Mouse (Mus musculus): ENCODE measurements around the gene Ncaph2. TPM values are rescaled to one million over a fixed set of nuclear protein-coding genes. Genes with fewer than 3 reads are reported as not detected.

Gene Ncaph2
- total RNA-seq, 2 experiments from 2014 or later = 52.0 to 60.4 TPM

GRCm38 (mm10) chr15:89339696-89340095, 15.8 kb upstream of the Ncaph2 start:
- intact Hi-C loops (cut with DNase I) = loop anchor here (5.0 kb wide), 1 partner anchor 188 kb away; no protein-coding TSS in a partner anchor
- no peak for DNase-seq (ENCODE audit: low spot score)

GRCm38 (mm10) chr15:89340136-89340535, 15.4 kb upstream of the Ncaph2 start:
- DNase-seq (ENCODE audit: low spot score) = no peak
- intact Hi-C loops (cut with DNase I) = loop anchor here (5.0 kb wide), 1 partner anchor 187 kb away; no protein-coding TSS in a partner anchor

GRCm38 (mm10) chr15:89341678-89342077, 13.8 kb upstream of the Ncaph2 start:
- DNase-seq (ENCODE audit: low spot score) = no peak
- intact Hi-C loops (cut with DNase I) = loop anchor here (5.0 kb wide), 1 partner anchor 186 kb away; no protein-coding TSS in a partner anchor

- intact Hi-C loops (cut with DNase I) = loop anchor here (5.0 kb wide), 1 partner anchor 184 kb away; no protein-coding TSS in a partner anchor
- DNase-seq (ENCODE audit: low spot score) = no peak
These were observed 12.2 kb upstream of the Ncaph2 start for GRCm38 (mm10) chr15:89343325-89343724.

GRCm38 (mm10) chr15:89350447-89350846, 5.1 kb upstream of the Ncaph2 start:
- no peak for DNase-seq (ENCODE audit: low spot score)
- intact Hi-C loops (cut with DNase I) = no loop called here

GRCm38 (mm10) chr15:89351302-89351701, 4.2 kb upstream of the Ncaph2 start:
- intact Hi-C loops (cut with DNase I) = no loop called here
- no peak for DNase-seq (ENCODE audit: low spot score)

GRCm38 (mm10) chr15:89352054-89352453, 3.5 kb upstream of the Ncaph2 start:
- DNase-seq (ENCODE audit: low spot score) = no peak
- intact Hi-C loops (cut with DNase I) = no loop called here

- intact Hi-C loops (cut with DNase I) = no loop called here
- no peak for DNase-seq (ENCODE audit: low spot score)
These were observed 2.7 kb upstream of the Ncaph2 start for GRCm38 (mm10) chr15:89352795-89353194.

GRCm38 (mm10) chr15:89353837-89354236, 1.7 kb upstream of the Ncaph2 start:
- no peak for DNase-seq (ENCODE audit: low spot score)
- intact Hi-C loops (cut with DNase I) = loop anchor here (2.0 kb wide), 1 partner anchor 39 kb away; the partner anchor contains the start of gene Sbf1

- no peak for DNase-seq (ENCODE audit: low spot score)
- intact Hi-C loops (cut with DNase I) = loop anchor here (2.0 kb wide), 1 partner anchor 40 kb away; the partner anchor contains the start of gene Sbf1
These were observed 1.1 kb upstream of the Ncaph2 start for GRCm38 (mm10) chr15:89354455-89354854.

- no peak for DNase-seq (ENCODE audit: low spot score)
- intact Hi-C loops (cut with DNase I) = loop anchor here (2.0 kb wide), 1 partner anchor 14 kb away; no protein-coding TSS in a partner anchor
These were observed 853 bp downstream of the Ncaph2 start for GRCm38 (mm10) chr15:89356372-89356771.

- intact Hi-C loops (cut with DNase I) = no loop called here
These were observed 3.3 kb downstream of the Ncaph2 start for GRCm38 (mm10) chr15:89358784-89359183.

GRCm38 (mm10) chr15:89363051-89363450, 7.5 kb downstream of the Ncaph2 start:
- intact Hi-C loops (cut with DNase I) = no loop called here
- DNase-seq (ENCODE audit: low spot score) = no peak

More at GRCm38 (mm10) chr15:89358784-89359183, 3.3 kb downstream of the Ncaph2 start:
- DNase-seq (ENCODE audit: low spot score) = no peak

- intact Hi-C loops (cut with DNase I) = no loop called here
- no peak for DNase-seq (ENCODE audit: low spot score)
These were observed 9.6 kb downstream of the Ncaph2 start for GRCm38 (mm10) chr15:89365141-89365551.

- DNase-seq (ENCODE audit: low spot score) = no peak
- intact Hi-C loops (cut with DNase I) = loop anchor here (5.0 kb wide), 1 partner anchor 95 kb away; no protein-coding TSS in a partner anchor
These were observed 16.5 kb downstream of the Ncaph2 start for GRCm38 (mm10) chr15:89372068-89372467.

GRCm38 (mm10) chr15:89372536-89372935, 17.0 kb downstream of the Ncaph2 start:
- intact Hi-C loops (cut with DNase I) = loop anchor here (5.0 kb wide), 1 partner anchor 95 kb away; no protein-coding TSS in a partner anchor
- no peak for DNase-seq (ENCODE audit: low spot score)

- intact Hi-C loops (cut with DNase I) = loop anchor here (5.0 kb wide), 1 partner anchor 94 kb away; no protein-coding TSS in a partner anchor
- peak; percentile 71 for DNase-seq (ENCODE audit: low spot score)
These were observed 17.7 kb downstream of the Ncaph2 start for GRCm38 (mm10) chr15:89373027-89373761.

GRCm38 (mm10) chr15:89373762-89374248, 18.3 kb downstream of the Ncaph2 start, which contains the start of gene Sco2:
TSS of gene Sco2 (minus strand) at chr15:89373846.
- intact Hi-C loops (cut with DNase I) = loop anchor here (5.0 kb wide), 1 partner anchor 93 kb away; no protein-coding TSS in a partner anchor
- DNase-seq (ENCODE audit: low spot score) = peak; percentile 75

GRCm38 (mm10) chr15:89374340-89374739, 18.8 kb downstream of the Ncaph2 start:
- intact Hi-C loops (cut with DNase I) = loop anchor here (5.0 kb wide), 1 partner anchor 93 kb away; no protein-coding TSS in a partner anchor
- DNase-seq (ENCODE audit: low spot score) = no peak

GRCm38 (mm10) chr15:89374801-89375534, 19.4 kb downstream of the Ncaph2 start:
- no peak for DNase-seq (ENCODE audit: low spot score)
- intact Hi-C loops (cut with DNase I) = loop anchor here (5.0 kb wide), 1 partner anchor 92 kb away; no protein-coding TSS in a partner anchor

All from heart, postnatal 25 days (tissue).